Mouse (Mus musculus): ENCODE measurements around the gene Scarb2.

DNA sequence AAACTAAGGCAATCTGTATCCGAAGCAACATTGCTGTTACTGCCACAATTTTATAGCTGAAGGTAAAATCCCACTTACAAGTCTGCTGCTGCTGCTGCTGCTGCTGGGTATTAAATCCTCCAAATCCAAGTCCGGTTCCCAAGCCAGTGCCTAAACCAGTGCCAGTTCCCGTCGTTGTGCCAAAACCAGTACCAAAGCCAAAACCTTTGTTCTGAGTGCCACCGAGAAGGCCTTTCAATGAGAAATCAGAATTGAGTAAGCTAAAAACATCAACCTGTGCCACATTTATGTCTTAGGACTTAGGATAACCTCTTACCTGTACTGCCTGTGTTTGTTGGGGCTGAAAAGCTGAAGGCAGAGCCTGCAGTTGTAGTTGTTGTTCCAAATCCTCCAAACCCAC lies 75.9 kb downstream of the Scarb2 start:
- TF ChIP-seq POLR2A (IDR thresholded peaks at IDR 0.05; ENCODE audit: low read depth, low read length) (no peak), CTCF (IDR thresholded peaks at IDR 0.05; ENCODE audit: extremely low read depth, insufficient read length, insufficient replicate concordance, low read depth, low read length) (no peak)
